Mouse (Mus musculus) left cerebral cortex, adult 9 months (tissue): ENCODE results near the gene Trim37.
A peak's percentile ranks its signal among the peaks of the same experiment; 100 is the strongest.

Experiments used
- DNase-seq, 2 experiments: peaks; one replicate each; pipeline ENCODE4 v3.0.0; 2022; ENCODE audit warnings: low spot score in 2 of 2

The Trim37 gene

GRCm38 (mm10) chr11:87126824-87127816 is at the start of gene Trim37:
TSS of gene Trim37 (plus strand) at chr11:87127077.
- DNase-seq = peak; percentile 74 to 89

- no peak for DNase-seq
Measured at GRCm38 (mm10) chr11:87083712-87084111, 43.2 kb upstream of the Trim37 start.

- no peak for DNase-seq
Measured at GRCm38 (mm10) chr11:87085461-87085860, 41.4 kb upstream of the Trim37 start.

GRCm38 (mm10) chr11:87086290-87086984 is 40.4 kb upstream of the Trim37 start, which contains the start of gene Smg8:
TSS of gene Smg8 (minus strand) at chr11:87086774.
- peak; percentile 49 to 83 for DNase-seq

GRCm38 (mm10) chr11:87087142-87087541 is 39.7 kb upstream of the Trim37 start:
- DNase-seq = no peak

- DNase-seq = no peak
Measured at GRCm38 (mm10) chr11:87108409-87108754, 18.5 kb upstream of the Trim37 start, which contains the start of gene Prr11. TSS of gene Prr11 (minus strand) at chr11:87108708.

GRCm38 (mm10) chr11:87108755-87109518 is 17.9 kb upstream of the Trim37 start, which contains the start of gene Ska2:
TSS of gene Ska2 (plus strand) at chr11:87109234.
- DNase-seq = peak; percentile 99

- DNase-seq = no peak
Measured at GRCm38 (mm10) chr11:87109519-87110171, 17.2 kb upstream of the Trim37 start.

- DNase-seq = no peak
Measured at GRCm38 (mm10) chr11:87110172-87110909, 16.5 kb upstream of the Trim37 start.

- DNase-seq = no peak
Measured at GRCm38 (mm10) chr11:87121864-87122263, 5.0 kb upstream of the Trim37 start.

- DNase-seq = no peak
Measured at GRCm38 (mm10) chr11:87125562-87125961, 1.3 kb upstream of the Trim37 start.

GRCm38 (mm10) chr11:87126281-87126823 is 525 bp upstream of the Trim37 start:
- no peak for DNase-seq

- no peak for DNase-seq
Measured at GRCm38 (mm10) chr11:87136233-87136632, 9.4 kb downstream of the Trim37 start.

GRCm38 (mm10) chr11:87158012-87158411 is 31.1 kb downstream of the Trim37 start:
- no peak for DNase-seq

GRCm38 (mm10) chr11:87162687-87163086 is 35.8 kb downstream of the Trim37 start:
- DNase-seq = no peak

- no peak for DNase-seq
Measured at GRCm38 (mm10) chr11:87163751-87164150, 36.9 kb downstream of the Trim37 start.

GRCm38 (mm10) chr11:87173625-87174024 is 46.7 kb downstream of the Trim37 start:
- DNase-seq = no peak

- DNase-seq = no peak
Measured at GRCm38 (mm10) chr11:87175031-87175430, 48.2 kb downstream of the Trim37 start.

GRCm38 (mm10) chr11:87212313-87212712 is 85.4 kb downstream of the Trim37 start:
- no peak for DNase-seq

GRCm38 (mm10) chr11:87222686-87223085 is 95.8 kb downstream of the Trim37 start:
- no peak for DNase-seq
